Mouse (Mus musculus) G1E (cell line): ENCODE results near the gene Pou6f1.

Experiments used
- CTCF ChIP-seq: IDR thresholded peaks from 2 replicates; pipeline ENCODE4 v1.5.1; 2012; ENCODE audit warnings: low read depth, low read length, inconsistent platforms, mixed read lengths
- GATA1 ChIP-seq: IDR thresholded peaks from 2 replicates; pipeline ENCODE4 v1.6.1; 2012; ENCODE audit warnings: borderline replicate concordance, low read length, inconsistent platforms, mixed read lengths
- POLR2AphosphoS5 ChIP-seq: IDR thresholded peaks from 2 replicates; pipeline ENCODE4 v1.6.1; 2012; ENCODE audit warnings: low read depth, low read length, inconsistent platforms; ENCODE audit not compliant: insufficient replicate concordance

DNA sequence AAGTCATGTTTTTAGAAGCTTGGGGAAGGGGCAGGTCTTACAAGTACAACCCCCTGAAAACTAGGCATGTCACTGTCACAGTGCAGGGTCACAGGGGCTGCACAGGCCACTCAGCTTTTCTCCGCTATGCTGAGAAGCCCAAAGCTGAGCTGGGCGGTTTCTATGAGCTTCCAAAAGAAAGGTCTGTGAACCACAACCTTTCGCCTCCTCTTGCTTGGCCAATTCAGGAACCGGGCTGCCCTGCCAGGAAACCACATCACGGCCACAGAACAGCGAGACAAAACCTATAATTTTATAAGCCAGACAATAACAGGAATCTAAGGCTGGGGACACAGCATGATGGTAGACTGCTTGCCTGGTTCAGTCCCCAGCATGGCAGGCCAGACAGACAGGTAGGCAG lies 11.5 kb downstream of the Pou6f1 start:
- TF ChIP-seq CTCF = no peak
- TF ChIP-seq POLR2AphosphoS5 = no peak
- no peak for TF ChIP-seq GATA1
